21 mouse cellular contexts compared by ENCODE assay signal in genomic region chr6:33976576-33976975, GRCm38 (mm10). TPM values are rescaled to one million over a fixed set of nuclear protein-coding genes. Genes with fewer than 3 reads are reported as not detected.
DNase-seq lines count a peak whose midpoint lies in the region; ATAC-seq lines count a peak whose summit lies in the region.
"Had no signal": no experiment of that assay in that cellular context is flagged by ENCODE, and none has a peak within 500 bp of the region (broad histone marks: within the 10 kb centered on the region; RNA-seq: fewer than 3 reads in every experiment).

No protein-coding gene starts in this region.

- H3K4me3 ChIP-seq in forebrain, embryonic 12.5 days (replicated peaks), result no peak overlapping the region
- H3K4me3 ChIP-seq in forebrain, embryonic 13.5 days, result no peak overlapping the region
- no peak overlapping the region for H3K4me3 ChIP-seq in hindbrain, embryonic 10.5 days
- no peak overlapping the region for H3K4me3 ChIP-seq in hindbrain, embryonic 14.5 days (replicated peaks; ENCODE audit: low read length)
- H3K4me3 ChIP-seq in intestine, embryonic 14.5 days (ENCODE audit: low read depth, low read length), result no peak overlapping the region
- no peak overlapping the region for H3K4me3 ChIP-seq in intestine, embryonic 16.5 days (ENCODE audit: low read length)
- H3K4me3 ChIP-seq: embryonic facial prominence, embryonic 13.5 days; gastrocnemius, adult 2 months; hindbrain, embryonic 12.5 days had no signal

- ATAC-seq in forebrain, embryonic 12.5 days (ENCODE audit: low FRiP score), result no peak
- no peak for ATAC-seq in forebrain, embryonic 13.5 days
- ATAC-seq in hindbrain, embryonic 14.5 days (ENCODE audit: low FRiP score), result no peak
- ATAC-seq in intestine, embryonic 14.5 days (replicated peaks; ENCODE audit: low FRiP score, low TSS enrichment, low read depth), result no peak
- ATAC-seq in intestine, embryonic 16.5 days, result no peak
- ATAC-seq: CD4-positive, CD25-positive, alpha-beta regulatory T cell, adult 4 months; intestine, postnatal 0 days had no signal

- H3K4me1 ChIP-seq in forebrain, embryonic 12.5 days, result peaks cover 28% of the 10 kb centered on the region
- H3K4me1 ChIP-seq in forebrain, embryonic 13.5 days, result peaks cover 23% of the 10 kb centered on the region
- H3K4me1 ChIP-seq in hindbrain, embryonic 10.5 days (replicated peaks), result peaks cover 17% of the 10 kb centered on the region
- peaks cover 18% of the 10 kb centered on the region for H3K4me1 ChIP-seq in hindbrain, embryonic 14.5 days (replicated peaks; ENCODE audit: control insufficient read depth, insufficient read depth, low read length)
- H3K4me1 ChIP-seq in intestine, embryonic 14.5 days (replicated peaks; ENCODE audit: control insufficient read depth, insufficient read depth, low read length), result no peaks in the 10 kb centered on the region
- H3K4me1 ChIP-seq in intestine, embryonic 16.5 days (ENCODE audit: control insufficient read depth, insufficient read depth, low read length), result no peaks in the 10 kb centered on the region

- H3K9me3 ChIP-seq in forebrain, embryonic 12.5 days, result no peaks in the 10 kb centered on the region
- H3K9me3 ChIP-seq in forebrain, embryonic 13.5 days (replicated peaks), result no peaks in the 10 kb centered on the region
- no peaks in the 10 kb centered on the region for H3K9me3 ChIP-seq in hindbrain, embryonic 10.5 days
- no peaks in the 10 kb centered on the region for H3K9me3 ChIP-seq in hindbrain, embryonic 14.5 days (ENCODE audit: control insufficient read depth, low read length)
- H3K9me3 ChIP-seq in intestine, embryonic 14.5 days (ENCODE audit: control insufficient read depth, low read length), result no peaks in the 10 kb centered on the region
- no peaks in the 10 kb centered on the region for H3K9me3 ChIP-seq in intestine, embryonic 16.5 days (ENCODE audit: control insufficient read depth, low read length)
- H3K9me3 ChIP-seq: embryonic facial prominence, embryonic 13.5 days; hindbrain, embryonic 12.5 days had no signal

- no peaks in the 10 kb centered on the region; the same call in 1 of the 2 replicates for H3K36me3 ChIP-seq in forebrain, embryonic 12.5 days (replicated peaks)
- H3K36me3 ChIP-seq in forebrain, embryonic 13.5 days (ENCODE audit: poor library complexity, severe bottlenecking), result peaks cover 12% of the 10 kb centered on the region; the same call in 1 of the 2 replicates
- no peaks in the 10 kb centered on the region for H3K36me3 ChIP-seq in hindbrain, embryonic 10.5 days
- no peaks in the 10 kb centered on the region for H3K36me3 ChIP-seq in hindbrain, embryonic 14.5 days (replicated peaks; ENCODE audit: control insufficient read depth, insufficient read depth)
- no peaks in the 10 kb centered on the region for H3K36me3 ChIP-seq in intestine, embryonic 14.5 days (ENCODE audit: control insufficient read depth, insufficient read depth, low read length)
- H3K36me3 ChIP-seq in intestine, embryonic 16.5 days (ENCODE audit: control insufficient read depth, insufficient read depth, low read length), result no peaks in the 10 kb centered on the region

- H3K4me2 ChIP-seq in forebrain, embryonic 12.5 days, result no peak overlapping the region
- H3K4me2 ChIP-seq in forebrain, embryonic 13.5 days, result no peak overlapping the region
- no peak overlapping the region for H3K4me2 ChIP-seq in hindbrain, embryonic 14.5 days (replicated peaks)
- no peak overlapping the region for H3K4me2 ChIP-seq in intestine, embryonic 14.5 days (ENCODE audit: low read length)
- H3K4me2 ChIP-seq in intestine, embryonic 16.5 days (ENCODE audit: low read depth, low read length), result no peak overlapping the region
- H3K4me2 ChIP-seq: embryonic facial prominence, embryonic 13.5 days; heart, embryonic 11.5 days; hindbrain, embryonic 12.5 days had no signal

- no peaks in the 10 kb centered on the region for H3K27me3 ChIP-seq in forebrain, embryonic 12.5 days
- 0 out of 2 replicates have a peak, but pooled peaks cover 3% of the 10 kb centered on the region for H3K27me3 ChIP-seq in forebrain, embryonic 13.5 days
- no peaks in the 10 kb centered on the region for H3K27me3 ChIP-seq in hindbrain, embryonic 10.5 days (ENCODE audit: insufficient read depth, poor library complexity, severe bottlenecking)
- H3K27me3 ChIP-seq in hindbrain, embryonic 14.5 days (ENCODE audit: control insufficient read depth, insufficient read depth, low read length), result no peaks in the 10 kb centered on the region
- H3K27me3 ChIP-seq in intestine, embryonic 14.5 days (replicated peaks; ENCODE audit: control insufficient read depth, insufficient read depth, low read length), result no peaks in the 10 kb centered on the region
- no peaks in the 10 kb centered on the region for H3K27me3 ChIP-seq in intestine, embryonic 16.5 days (replicated peaks; ENCODE audit: control insufficient read depth, insufficient read depth, low read length)
- H3K27me3 ChIP-seq: embryonic facial prominence, embryonic 13.5 days; hindbrain, embryonic 12.5 days had no signal

- 69% methylated on average over 10 of the region's 10 CpGs for WGBS in forebrain, embryonic 12.5 days
- WGBS in forebrain, embryonic 13.5 days, result 56% methylated on average over 10 of the region's 10 CpGs
- WGBS in hindbrain, embryonic 10.5 days, result 70% methylated on average over 10 of the region's 10 CpGs
- WGBS in hindbrain, embryonic 14.5 days, result 68% methylated on average over 10 of the region's 10 CpGs
- 84% methylated on average over 10 of the region's 10 CpGs for WGBS in intestine, embryonic 14.5 days
- 83% methylated on average over 10 of the region's 10 CpGs for WGBS in intestine, embryonic 16.5 days

- DNase-seq in hindbrain, embryonic 10.5 days (ENCODE audit: low spot score), result no peak
- no peak for DNase-seq in hindbrain, embryonic 14.5 days (ENCODE audit: low spot score)
- peak; percentile 43 for DNase-seq in intestine, embryonic 14.5 days (ENCODE audit: low spot score)
- DNase-seq: adrenal gland, adult 2 months; adrenal gland, postnatal 14 days; cerebellum, adult 11 months; cerebellum, adult 2 months; cerebellum, adult 9-11 months; cerebellum, postnatal 25 days; gastrocnemius, adult 2 months; gastrocnemius, postnatal 14 days; heart, adult 18-20 months; kidney, adult 2 months had no signal

- 0 out of 2 replicates have a peak overlapping the region, but pooled peaks have one; percentile 19 for H3K27ac ChIP-seq in forebrain, embryonic 12.5 days
- no peak overlapping the region for H3K27ac ChIP-seq in forebrain, embryonic 13.5 days
- 0 out of 2 replicates have a peak overlapping the region, but pooled peaks have one; percentile 40 for H3K27ac ChIP-seq in hindbrain, embryonic 10.5 days
- H3K27ac ChIP-seq in hindbrain, embryonic 14.5 days, result no peak overlapping the region
- H3K27ac ChIP-seq in intestine, embryonic 14.5 days (ENCODE audit: low read depth), result no peak overlapping the region
- H3K27ac ChIP-seq in intestine, embryonic 16.5 days (ENCODE audit: low read length), result no peak overlapping the region
- H3K27ac ChIP-seq: embryonic facial prominence, embryonic 13.5 days; gastrocnemius, adult 2 months had no signal

- no peak overlapping the region; the same call in 1 of the 2 replicates for H3K9ac ChIP-seq in forebrain, embryonic 12.5 days
- H3K9ac ChIP-seq in forebrain, embryonic 13.5 days, result no peak overlapping the region
- no peak overlapping the region for H3K9ac ChIP-seq in hindbrain, embryonic 14.5 days
- H3K9ac ChIP-seq in intestine, embryonic 14.5 days (ENCODE audit: low read length), result no peak overlapping the region
- H3K9ac ChIP-seq in intestine, embryonic 16.5 days (ENCODE audit: low read depth, low read length), result no peak overlapping the region
- H3K9ac ChIP-seq: embryonic facial prominence, embryonic 13.5 days; hindbrain, embryonic 12.5 days had no signal

RNA-seq across cellular contexts. Expression of gene Lrguk, which starts 52.7 kb away (rescaled TPM):
- polyA plus RNA-seq in forebrain, embryonic 12.5 days (2016; fragmentation: Nextera tagmentation; extraction: Ambion mirVana), result 0.90 and 0.98 TPM in 2 replicates
- 0.56 and 0.94 TPM in 2 replicates for polyA plus RNA-seq in forebrain, embryonic 13.5 days (2015; fragmentation: Nextera tagmentation; extraction: Ambion mirVana)
- 1.0 and 1.5 TPM in 2 replicates for polyA plus RNA-seq in hindbrain, embryonic 10.5 days (2016; fragmentation: Nextera tagmentation; extraction: Ambion mirVana)
- 1.3 and 1.9 TPM in 2 replicates for polyA plus RNA-seq in hindbrain, embryonic 14.5 days (2014; fragmentation: Nextera tagmentation; extraction: Ambion mirVana)
- 0.70 and 0.74 TPM in 2 replicates for polyA plus RNA-seq in intestine, embryonic 14.5 days (2014; fragmentation: Nextera tagmentation; extraction: Ambion mirVana)
- 0.42 and 0.45 TPM in 2 replicates for polyA plus RNA-seq in intestine, embryonic 16.5 days (2015; fragmentation: Nextera tagmentation; extraction: Ambion mirVana)
- polyA plus RNA-seq: CD4-positive, CD25-positive, alpha-beta regulatory T cell, adult 4 months had no signal

Comparison
In these comparisons a context has a peak if more than half of its experiments do, and no peak if none do; other contexts are left out.
1. H3K27ac ChIP-seq: peak in forebrain, embryonic 12.5 days (single experiment) and hindbrain, embryonic 10.5 days (single experiment); none in forebrain, embryonic 13.5 days (single experiment), hindbrain, embryonic 14.5 days (single experiment), intestine, embryonic 14.5 days (single experiment) and intestine, embryonic 16.5 days (single experiment).